Mouse (Mus musculus) spleen, postnatal 4 days (tissue): ENCODE data around the gene Btc.

Experiments
- DNase-seq, 2 experiments: peaks; one replicate each; pipeline ENCODE4 v3.0.0; 2022; ENCODE audit warnings: low spot score in 2 of 2

Gene Btc

GRCm38 (mm10) chr5:91402339-91403211, at the start of gene Btc:
Btc (minus strand) TSS chr5:91402994.
- DNase-seq = peak; percentile 22 to 66

GRCm38 (mm10) chr5:91444981-91445517, 42.3 kb upstream of the Btc start:
- DNase-seq = no peak

- DNase-seq = no peak
These were observed 33.8 kb upstream of the Btc start for GRCm38 (mm10) chr5:91436563-91436962.

- no peak for DNase-seq
These were observed 32.2 kb upstream of the Btc start for GRCm38 (mm10) chr5:91434723-91435658.

- no peak for DNase-seq
These were observed 25.8 kb upstream of the Btc start for GRCm38 (mm10) chr5:91428547-91428946.

- no peak for DNase-seq
These were observed 11.0 kb upstream of the Btc start for GRCm38 (mm10) chr5:91413814-91414213.

GRCm38 (mm10) chr5:91404263-91404662, 1.5 kb upstream of the Btc start:
- DNase-seq = no peak

GRCm38 (mm10) chr5:91403281-91403680, 487 bp upstream of the Btc start:
- DNase-seq = no peak

GRCm38 (mm10) chr5:91400493-91401096, 2.2 kb downstream of the Btc start:
- DNase-seq = no peak

- no peak for DNase-seq
These were observed 27.3 kb downstream of the Btc start for GRCm38 (mm10) chr5:91375467-91375866.

GRCm38 (mm10) chr5:91368061-91368565, 34.7 kb downstream of the Btc start:
- no peak for DNase-seq

GRCm38 (mm10) chr5:91366925-91367324, 35.9 kb downstream of the Btc start:
- DNase-seq = no peak

GRCm38 (mm10) chr5:91363274-91363991, 39.4 kb downstream of the Btc start:
- DNase-seq = no peak

GRCm38 (mm10) chr5:91352645-91353044, 50.1 kb downstream of the Btc start:
- DNase-seq = no peak

GRCm38 (mm10) chr5:91345681-91346080, 57.1 kb downstream of the Btc start:
- no peak for DNase-seq

- no peak for DNase-seq
These were observed 57.7 kb downstream of the Btc start for GRCm38 (mm10) chr5:91345064-91345463.

- no peak for DNase-seq
These were observed 60.6 kb downstream of the Btc start for GRCm38 (mm10) chr5:91341981-91342760.

- DNase-seq = no peak
These were observed 68.6 kb downstream of the Btc start for GRCm38 (mm10) chr5:91334227-91334626.

GRCm38 (mm10) chr5:91332079-91332865, 70.5 kb downstream of the Btc start:
- no peak for DNase-seq
